Mouse (Mus musculus) hindlimb bud, embryonic 11.5 days (tissue): ENCODE results near the gene Vil1.
A peak's percentile ranks its signal among the peaks of the same experiment; 100 is the strongest.

Experiments used
- DNase-seq: peaks from one replicate; pipeline ENCODE4 v3.0.0-alpha.2; 2012; ENCODE audit warnings: low read depth, low spot score; ENCODE audit errors: extremely low spot score

Vil1 gene

DNA sequence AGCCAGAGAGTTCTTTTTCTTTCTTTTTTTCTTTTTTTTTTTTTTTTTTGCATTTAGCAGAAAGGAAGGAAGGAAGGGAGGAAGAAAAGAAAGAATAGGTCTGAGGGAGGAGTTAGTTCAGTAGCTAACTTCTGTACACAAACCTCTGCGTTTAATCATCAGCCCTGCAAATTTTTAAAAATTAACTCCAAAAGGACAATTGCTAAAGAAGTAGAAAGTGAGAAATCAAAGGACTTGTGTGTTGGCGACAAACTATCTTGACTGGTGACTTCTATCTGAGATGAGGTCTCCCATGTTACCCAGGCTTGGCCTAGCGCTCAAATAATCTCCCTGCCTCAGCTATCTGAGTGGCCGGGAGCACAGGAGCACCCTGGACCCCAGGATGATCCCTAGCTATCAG is 5.0 kb upstream of the Vil1 start:
- no peak for DNase-seq

DNA sequence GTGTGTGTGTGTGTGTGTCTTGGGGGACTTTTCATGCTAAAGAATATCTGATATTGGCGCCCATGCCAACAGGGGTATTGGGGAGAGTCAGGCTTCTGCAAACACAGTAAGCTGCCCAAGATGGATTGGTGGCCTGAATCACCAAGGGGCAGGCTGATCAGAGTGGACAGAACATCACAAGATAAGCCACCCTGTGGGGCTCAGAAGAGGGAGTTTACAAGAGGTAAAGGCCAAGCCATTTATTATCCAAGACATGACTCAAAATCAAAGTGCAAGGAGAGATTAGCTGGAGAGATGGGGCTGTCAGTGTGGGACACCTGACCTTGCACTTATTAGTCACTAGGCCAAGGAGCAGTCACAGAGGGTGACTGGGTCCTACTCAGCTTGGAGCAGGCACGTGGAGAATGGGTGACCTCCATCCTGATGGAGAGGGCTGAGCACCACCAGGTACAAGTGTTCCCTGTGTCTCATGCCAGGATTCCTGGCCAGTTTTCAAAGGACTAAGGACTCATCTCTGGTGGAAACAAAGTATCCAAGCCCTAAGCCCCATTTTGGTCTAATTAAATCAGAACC is 2.7 kb downstream of the Vil1 start:
- no peak for DNase-seq

DNA sequence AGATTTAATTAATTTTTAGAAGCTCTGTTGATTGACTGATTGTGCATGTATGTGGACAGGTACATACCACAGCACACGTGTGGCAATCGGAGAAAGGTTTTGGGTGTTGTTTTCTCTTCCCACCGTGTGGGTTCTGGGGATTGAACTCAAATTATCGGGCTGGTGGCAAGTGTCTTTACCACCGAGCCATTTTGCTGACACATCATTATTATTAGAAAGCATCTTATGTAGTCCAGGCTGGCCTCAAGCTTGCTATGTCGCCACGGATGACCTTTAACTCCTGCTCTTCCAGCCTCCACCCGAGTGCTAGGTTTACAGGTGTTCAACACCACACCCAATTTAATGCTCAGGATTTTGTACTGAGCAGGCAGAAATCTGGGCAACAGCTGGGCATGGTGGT is 3.5 kb downstream of the Vil1 start:
- DNase-seq, result no peak

- DNase-seq, result no peak
These were observed 6.0 kb downstream of the Vil1 start for GRCm38 (mm10) chr1:74415143-74415542.

DNA sequence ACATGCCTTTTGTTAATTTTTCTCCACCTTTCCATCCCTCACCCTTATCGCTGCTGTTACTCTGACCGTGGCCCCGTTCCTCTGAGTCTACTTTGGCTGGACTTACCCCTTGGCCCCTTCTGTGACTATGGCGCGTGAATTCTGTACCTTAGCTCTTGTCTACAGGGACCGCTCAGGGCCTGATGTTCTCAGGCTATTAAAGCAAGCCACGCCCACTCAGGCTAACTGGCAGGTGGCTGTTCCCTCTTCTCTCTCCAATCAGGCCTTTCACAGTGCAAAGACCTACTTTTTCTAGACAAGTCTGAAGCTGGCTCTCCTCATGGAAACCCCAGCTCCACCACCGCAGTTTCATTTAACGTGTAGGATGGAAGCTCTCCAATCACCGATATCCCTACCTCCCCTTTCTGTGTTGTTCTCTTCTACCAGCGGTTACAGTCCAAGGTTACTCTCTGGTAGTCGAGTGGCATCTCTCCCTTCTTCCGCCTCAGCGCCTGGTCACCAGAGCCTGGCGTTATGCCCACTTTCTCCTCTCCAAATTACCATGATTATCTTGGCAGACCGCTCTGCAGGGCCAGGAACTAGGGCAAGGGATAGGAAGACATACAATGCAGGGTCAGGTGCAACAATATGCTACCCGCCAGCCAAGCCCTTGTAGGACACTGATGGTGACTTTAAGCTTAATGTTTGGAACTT is 9.7 kb downstream of the Vil1 start:
- no peak for DNase-seq

- DNase-seq, result no peak
These were observed 10.2 kb downstream of the Vil1 start for GRCm38 (mm10) chr1:74419440-74419794.

- DNase-seq, result no peak
These were observed 14.0 kb downstream of the Vil1 start for GRCm38 (mm10) chr1:74423147-74423546.

GRCm38 (mm10) chr1:74425845-74426244 is 16.7 kb downstream of the Vil1 start:
- no peak for DNase-seq

GRCm38 (mm10) chr1:74433220-74433619 is 24.0 kb downstream of the Vil1 start:
- no peak for DNase-seq

DNA sequence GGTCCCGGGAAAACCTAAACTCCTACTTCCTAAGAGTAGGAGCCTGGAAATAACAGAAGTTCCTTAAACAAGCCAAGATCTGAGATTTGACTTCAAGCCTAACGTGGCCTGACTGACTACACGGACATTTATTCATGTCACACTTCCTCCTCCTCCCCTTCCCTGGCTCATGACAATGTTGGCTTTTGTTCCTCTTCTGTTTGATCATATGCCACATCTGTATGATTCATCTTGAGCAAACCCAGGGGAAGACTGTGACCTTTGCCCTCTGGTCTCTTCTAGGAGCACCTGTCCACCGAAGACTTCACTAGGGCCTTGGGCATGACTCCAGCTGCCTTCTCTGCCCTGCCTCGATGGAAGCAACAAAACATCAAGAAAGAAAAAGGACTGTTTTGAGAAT is 25.4 kb downstream of the Vil1 start:
- no peak for DNase-seq

- DNase-seq, result no peak
These were observed 26.4 kb downstream of the Vil1 start for GRCm38 (mm10) chr1:74435563-74435962.

DNA sequence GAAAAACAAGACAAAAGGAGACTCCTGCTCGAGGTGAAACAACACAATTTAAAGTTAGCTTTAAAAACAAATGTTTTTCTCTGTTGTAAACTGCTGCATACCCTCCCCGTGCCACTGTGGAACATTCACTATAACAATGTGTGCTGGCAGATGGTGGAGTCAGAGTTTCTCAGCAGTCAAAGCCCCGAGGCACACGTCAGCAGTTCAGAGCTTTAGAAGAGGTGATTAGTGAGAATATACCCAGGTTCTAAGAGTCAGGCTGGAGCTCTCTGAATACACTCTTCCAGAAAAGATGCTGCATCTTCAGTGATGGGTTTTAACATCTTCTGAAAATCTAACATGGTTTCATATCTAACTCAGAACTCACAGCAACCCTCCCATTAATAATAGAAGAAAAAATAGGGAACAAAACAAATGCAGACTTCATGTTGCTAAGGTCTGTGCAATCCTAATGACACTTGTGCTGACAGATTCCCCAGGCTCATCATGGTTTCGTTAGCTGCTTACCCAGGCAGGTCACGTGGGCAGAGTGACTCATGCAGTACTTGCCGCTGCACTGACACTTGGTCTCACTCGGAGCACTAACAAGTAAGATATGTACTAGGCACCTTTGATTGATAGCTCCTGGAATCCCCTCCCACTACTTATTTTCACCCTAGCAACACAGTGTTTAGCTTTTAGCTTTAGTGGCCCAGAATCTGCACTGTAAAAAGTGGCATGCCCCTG is 28.7 kb downstream of the Vil1 start:
- DNase-seq, result no peak

DNA sequence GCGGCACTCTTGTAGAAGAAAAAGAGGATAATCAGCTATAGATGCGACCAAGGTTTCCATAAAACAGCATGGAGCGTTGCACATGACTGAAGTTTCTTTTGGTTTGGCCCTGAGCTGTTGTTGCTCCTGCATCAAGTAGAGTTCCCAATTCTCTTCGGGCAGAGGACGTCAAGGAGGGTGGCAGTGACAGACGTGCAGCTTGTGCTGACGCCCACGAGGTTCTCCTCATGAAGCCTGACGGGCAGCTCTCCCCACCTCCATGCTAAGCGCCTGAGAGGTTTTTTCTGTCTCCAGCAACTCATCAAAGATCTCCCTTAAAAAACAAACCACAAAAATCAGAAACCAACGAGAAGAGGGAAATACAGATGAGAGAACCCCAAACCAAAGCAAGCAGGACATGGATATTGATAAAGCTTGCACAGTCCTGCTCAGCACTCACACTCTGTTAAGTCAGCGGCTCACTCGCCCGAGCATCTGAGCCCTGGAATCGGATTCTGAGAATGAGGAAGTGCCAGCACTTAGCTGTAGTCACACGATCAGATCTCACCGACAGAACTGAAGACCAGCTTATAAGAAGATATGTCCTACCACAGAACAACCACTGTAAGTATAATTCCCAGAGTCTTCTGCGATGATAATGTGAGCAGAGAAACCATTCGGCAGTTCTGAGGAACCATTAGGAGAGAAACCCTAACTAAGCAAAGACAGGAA is 30.1 kb downstream of the Vil1 start:
- no peak for DNase-seq

DNA sequence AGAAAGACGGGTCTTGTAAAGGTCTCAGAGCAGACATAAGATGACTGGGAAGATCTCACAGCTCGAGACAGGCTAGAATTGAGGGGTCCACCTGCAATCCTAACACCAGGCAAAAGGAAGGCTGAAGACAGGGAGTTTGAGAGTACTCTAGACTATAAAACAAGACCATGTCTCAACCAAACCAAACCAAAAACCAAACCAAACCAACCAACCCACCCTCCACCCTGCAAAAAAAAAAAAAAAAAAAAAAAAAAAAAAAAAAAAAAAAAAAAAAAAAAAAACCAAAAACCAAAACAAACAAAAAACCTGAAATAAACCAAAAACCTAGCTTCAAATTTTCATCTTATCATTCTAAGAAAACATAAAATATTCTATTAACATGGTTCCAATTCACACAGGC is 35.4 kb downstream of the Vil1 start:
- no peak for DNase-seq

- DNase-seq, result peak; percentile 26
These were observed 43.5 kb downstream of the Vil1 start for GRCm38 (mm10) chr1:74452611-74453045.

DNA sequence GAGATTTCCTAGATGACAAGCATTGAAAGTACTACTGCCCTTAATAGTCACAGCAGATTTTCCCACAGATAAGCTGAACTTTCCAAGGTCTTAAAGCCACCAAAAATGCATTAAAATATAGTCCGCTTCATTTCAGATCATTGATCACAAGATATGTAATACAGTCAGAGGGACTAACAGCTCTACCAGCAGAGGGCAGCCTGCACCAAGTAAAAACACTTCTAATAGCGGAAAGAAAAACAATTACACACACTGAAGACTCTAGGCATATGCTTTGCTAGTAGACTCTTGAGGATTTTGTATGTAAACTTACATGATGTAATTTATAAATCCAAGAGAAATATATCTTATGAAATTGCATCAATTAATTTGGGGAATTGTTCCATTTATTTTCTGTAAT is 51.1 kb downstream of the Vil1 start:
- DNase-seq, result no peak
